Mouse (Mus musculus): ENCODE data around the gene Gm9376. TPM values are rescaled to one million over a fixed set of nuclear protein-coding genes. Genes with fewer than 3 reads are reported as not detected.

Gm9376 gene
- total RNA-seq, 4 experiments from 2014 or later = not detected

GRCm38 (mm10) chr14:118282272-118282671 is 15.5 kb downstream of the Gm9376 start:
- no peak for DNase-seq (ENCODE audit: low spot score in 2 of 2)

GRCm38 (mm10) chr14:118282917-118283316 is 16.2 kb downstream of the Gm9376 start:
- no peak for DNase-seq (ENCODE audit: low spot score in 2 of 2)

- DNase-seq (ENCODE audit: low spot score in 2 of 2) = no peak
Observed at GRCm38 (mm10) chr14:118286096-118286495, 19.3 kb downstream of the Gm9376 start.

- no peak for DNase-seq (ENCODE audit: low spot score in 2 of 2)
Observed at GRCm38 (mm10) chr14:118289133-118289532, 22.4 kb downstream of the Gm9376 start.

- DNase-seq (ENCODE audit: low spot score in 2 of 2) = no peak
Observed at GRCm38 (mm10) chr14:118290009-118290408, 23.2 kb downstream of the Gm9376 start.

- no peak for DNase-seq (ENCODE audit: low spot score in 2 of 2)
Observed at GRCm38 (mm10) chr14:118302606-118303005, 35.8 kb downstream of the Gm9376 start.

- DNase-seq (ENCODE audit: low spot score in 2 of 2) = no peak
Observed at GRCm38 (mm10) chr14:118304560-118304959, 37.8 kb downstream of the Gm9376 start.

GRCm38 (mm10) chr14:118305951-118306350 is 39.2 kb downstream of the Gm9376 start:
- no peak for DNase-seq (ENCODE audit: low spot score in 2 of 2)

GRCm38 (mm10) chr14:118307060-118307459 is 40.3 kb downstream of the Gm9376 start:
- DNase-seq (ENCODE audit: low spot score in 2 of 2) = no peak

GRCm38 (mm10) chr14:118311703-118312102 is 44.9 kb downstream of the Gm9376 start:
- DNase-seq (ENCODE audit: low spot score in 2 of 2) = no peak

- DNase-seq (ENCODE audit: low spot score in 2 of 2) = no peak
Observed at GRCm38 (mm10) chr14:118312664-118313063, 45.9 kb downstream of the Gm9376 start.

GRCm38 (mm10) chr14:118313931-118314330 is 47.2 kb downstream of the Gm9376 start:
- DNase-seq (ENCODE audit: low spot score in 2 of 2) = no peak

GRCm38 (mm10) chr14:118317260-118317659 is 50.5 kb downstream of the Gm9376 start:
- no peak for DNase-seq (ENCODE audit: low spot score in 2 of 2)

Small RNA genes within 50 kb of the gene (microRNA-seq; reads per million reads assigned to microRNA genes)
- gene Mir6241 = 0 reads per million in 2 experiments

Other genes starting within 250 kb of the Gm9376 start
- gene Dct, start 214.7 kb upstream of the Gm9376 start, total RNA-seq (2022) = under 1 TPM; 0.32 to 0.81 (median 0.70) TPM
- gene Tgds, start 134.2 kb upstream of the Gm9376 start, total RNA-seq (2022) = 10 to 100 TPM in 1 of 4 experiments, 1 to 10 TPM in 3; 5.4 to 11.0 (median 7.5) TPM
- 10 to 100 TPM; 26.0 to 30.7 (median 27.3) TPM for gene Gpr180, start 129.8 kb upstream of the Gm9376 start, total RNA-seq (2022)
- gene Sox21, start 29.9 kb upstream of the Gm9376 start, total RNA-seq (2022) = 1 to 10 TPM; 7.0 to 8.6 (median 8.0) TPM

Measured in left cerebral cortex, adult 8-10 months (tissue).